Mouse (Mus musculus): ENCODE results near the gene Gtf2i.

- no peak for TF ChIP-seq POLR2A (IDR thresholded peaks at IDR 0.05; ENCODE audit: insufficient read length, low read depth)
- TF ChIP-seq USF1 (IDR thresholded peaks at IDR 0.05; ENCODE audit: low read depth) = no peak
- no peak for TF ChIP-seq MAX (IDR thresholded peaks at IDR 0.05; ENCODE audit: low read depth)
- TF ChIP-seq MYOD1 (IDR thresholded peaks at IDR 0.05; ENCODE audit: control insufficient read depth in 1 of 3, insufficient read length in 2 of 3, low read depth in 2 of 3) = no peak
- no peak for TF ChIP-seq TCF12 (IDR thresholded peaks at IDR 0.05; ENCODE audit: insufficient read depth, poor library complexity, severe bottlenecking)
- TF ChIP-seq TCF3 (IDR thresholded peaks at IDR 0.05; ENCODE audit: insufficient read length, low read depth) = no peak
- no peak for TF ChIP-seq CEBPB (IDR thresholded peaks at IDR 0.05; ENCODE audit: insufficient read depth, poor library complexity, severe bottlenecking)
- TF ChIP-seq E2F4 (IDR thresholded peaks at IDR 0.05; ENCODE audit: insufficient read depth) = no peak
- TF ChIP-seq REST (IDR thresholded peaks at IDR 0.05; ENCODE audit: insufficient read depth, insufficient read length) = no peak
- no peak for TF ChIP-seq MYOG (IDR thresholded peaks at IDR 0.05; ENCODE audit: control insufficient read depth in 1 of 3, insufficient read depth in 1 of 3, insufficient read length in 2 of 3, low read depth in 2 of 3)
- no peak for TF ChIP-seq POLR2AphosphoS2 (IDR thresholded peaks at IDR 0.05; ENCODE audit: insufficient read length, low read depth)
- no peak for TF ChIP-seq SRF (IDR thresholded peaks at IDR 0.05; ENCODE audit: control insufficient read depth, insufficient read length, low read depth)
Observed at GRCm38 (mm10) chr5:134206721-134207120, 107.8 kb downstream of the Gtf2i start.
